In genomic region chr17:64601091-64601750, GRCm38 (mm10) we compare ENCODE assay signal across 8 mouse cellular contexts. TPM values are rescaled to one million over a fixed set of nuclear protein-coding genes. Genes with fewer than 3 reads are reported as not detected.
DNase-seq lines count a peak whose midpoint lies in the region; ATAC-seq and TF ChIP-seq lines count a peak whose summit lies in the region.

No protein-coding gene starts in this region.

- H3K27ac ChIP-seq in liver, embryonic 11.5 days (ENCODE audit: low read depth, low read length) = peak overlapping the region; percentile 62
- H3K27ac ChIP-seq in stomach, postnatal 0 days (replicated peaks) = peak overlapping the region; percentile 97

- peaks cover 19% of the 10 kb centered on the region for H3K4me1 ChIP-seq in liver, embryonic 11.5 days (replicated peaks; ENCODE audit: control insufficient read depth, insufficient read depth, low read length)
- H3K4me1 ChIP-seq in stomach, postnatal 0 days (replicated peaks; ENCODE audit: control insufficient read depth, insufficient read depth) = peaks cover 5% of the 10 kb centered on the region

- H3K4me3 ChIP-seq in liver, embryonic 11.5 days (ENCODE audit: low read depth, low read length) = peak overlapping the region; percentile 80
- H3K4me3 ChIP-seq in stomach, postnatal 0 days (ENCODE audit: low read depth, low read length) = peak overlapping the region; percentile 95

- H3K9ac ChIP-seq in liver, embryonic 11.5 days (ENCODE audit: low read depth, low read length) = peak overlapping the region; percentile 80
- peak overlapping the region; percentile 94 for H3K9ac ChIP-seq in stomach, postnatal 0 days (ENCODE audit: low read length)

- under 1% methylated on average over 68 of the region's 73 CpGs for WGBS in liver, embryonic 11.5 days
- 0% methylated on average over 70 of the region's 73 CpGs for WGBS in stomach, postnatal 0 days

- H3K27me3 ChIP-seq in liver, embryonic 11.5 days (replicated peaks; ENCODE audit: control insufficient read depth, insufficient read depth, low read length) = no peaks in the 10 kb centered on the region
- H3K27me3 ChIP-seq in stomach, postnatal 0 days (ENCODE audit: control insufficient read depth, insufficient read depth, low read length) = no peaks in the 10 kb centered on the region

- TF ChIP-seq CTCF in stomach, postnatal 0 days (IDR thresholded peaks at IDR 0.05; ENCODE audit: low read depth) = no peak

- intact Hi-C loops in gastrocnemius, postnatal 14 days (cut with DNase I; ENCODE audit: low total_unique reads) = no loop called here

- TF ChIP-seq EP300 in stomach, postnatal 0 days (optimal IDR thresholded peaks at IDR 0.05) = no peak

- H3K4me2 ChIP-seq in liver, embryonic 11.5 days = peak overlapping the region; percentile 96
- peak overlapping the region; percentile 91 for H3K4me2 ChIP-seq in stomach, postnatal 0 days (replicated peaks; ENCODE audit: low read depth)

- DNase-seq in 3134 (ENCODE audit: extremely low read depth, insufficient read length, low spot score) (peak; percentile 83), WW6 (ENCODE audit: low read depth, low spot score) (peak; percentile 7)
- DNase-seq in cerebellum, postnatal 4 days (ENCODE audit: low spot score in 2 of 2) = peak; percentile 27 to 46
- peak; percentile 73 for DNase-seq in gastrocnemius, postnatal 14 days
- peak; percentile 75 for DNase-seq in induced T-regulatory cell, adult 2 months (ENCODE audit: low read depth)
- DNase-seq in liver, embryonic 11.5 days (ENCODE audit: low spot score) = peak; percentile 78
- DNase-seq in naive thymus-derived CD4-positive, alpha-beta T cell, adult 2 months (ENCODE audit: low read depth) = peak; percentile 75
- peak; percentile 71 for DNase-seq in stomach, postnatal 0 days (ENCODE audit: low spot score)

- H3K9me3 ChIP-seq in liver, embryonic 11.5 days (ENCODE audit: control insufficient read depth, low read length) = no peaks in the 10 kb centered on the region
- H3K9me3 ChIP-seq in stomach, postnatal 0 days (ENCODE audit: control insufficient read depth, low read length) = no peaks in the 10 kb centered on the region

- ATAC-seq in liver, embryonic 11.5 days (replicated peaks; ENCODE audit: low FRiP score) = peak; percentile 42
- ATAC-seq in stomach, postnatal 0 days (ENCODE audit: low FRiP score, low TSS enrichment) = peak; percentile 41

- no peaks in the 10 kb centered on the region for H3K36me3 ChIP-seq in liver, embryonic 11.5 days (ENCODE audit: control insufficient read depth, insufficient read depth, low read length)
- no peaks in the 10 kb centered on the region for H3K36me3 ChIP-seq in stomach, postnatal 0 days (ENCODE audit: control insufficient read depth, insufficient read depth, low read length)

RNA-seq across cellular contexts. Expression of gene Man2a1, which starts 0.7 kb away (rescaled TPM):
- 10 to 100 TPM; 17.2 to 20.3 TPM for total RNA-seq in gastrocnemius, postnatal 14 days (2021)
- polyA plus RNA-seq in liver, embryonic 11.5 days (2014; fragmentation: Nextera tagmentation; extraction: Ambion mirVana) = 5.7 and 6.8 TPM in 2 replicates
- polyA plus RNA-seq in stomach, postnatal 0 days (2015; fragmentation: Nextera tagmentation; extraction: Ambion mirVana) = 8.2 and 9.3 TPM in 2 replicates

Comparison
In these comparisons a context has a peak if more than half of its experiments do, and no peak if none do; other contexts are left out.
1. Peak in every context shown above with its lines: DNase-seq, ATAC-seq, H3K4me3 ChIP-seq and H3K27ac ChIP-seq.
2. DNase-seq: peak in every context shown above with its lines; median percentile 83 in 3134; 78 in liver, embryonic 11.5 days; 75 in induced T-regulatory cell, adult 2 months; 75 in naive thymus-derived CD4-positive, alpha-beta T cell, adult 2 months; 73 in gastrocnemius, postnatal 14 days; 71 in stomach, postnatal 0 days; 36 in cerebellum, postnatal 4 days; 7 in WW6.